Mouse (Mus musculus) mesoderm, embryonic 11.5 days (tissue): ENCODE results near the gene Ell2.
A peak's percentile ranks its signal among the peaks of the same experiment; 100 is the strongest.

Source experiments
- DNase-seq: peaks from one replicate; pipeline ENCODE4 v3.0.0-alpha.2; 2012; ENCODE audit warnings: low read depth, low spot score

Ell2 gene

GRCm38 (mm10) chr13:75766238-75766637, 59.7 kb downstream of the Ell2 start:
- no peak for DNase-seq

- no peak for DNase-seq
These were observed 60.4 kb downstream of the Ell2 start for GRCm38 (mm10) chr13:75766967-75767366.

- DNase-seq: no peak
These were observed 64.2 kb downstream of the Ell2 start for GRCm38 (mm10) chr13:75770744-75771143.

- DNase-seq: no peak
These were observed 64.8 kb downstream of the Ell2 start for GRCm38 (mm10) chr13:75771404-75771803.

- DNase-seq: no peak
These were observed 65.6 kb downstream of the Ell2 start for GRCm38 (mm10) chr13:75771984-75772730.

- DNase-seq: no peak
These were observed 69.4 kb downstream of the Ell2 start for GRCm38 (mm10) chr13:75775961-75776360.

- DNase-seq: no peak
These were observed 70.1 kb downstream of the Ell2 start for GRCm38 (mm10) chr13:75776692-75777091.

- no peak for DNase-seq
These were observed 71.6 kb downstream of the Ell2 start for GRCm38 (mm10) chr13:75778156-75778555.

GRCm38 (mm10) chr13:75779169-75779568, 72.6 kb downstream of the Ell2 start:
- DNase-seq: no peak

- no peak for DNase-seq
These were observed 73.5 kb downstream of the Ell2 start for GRCm38 (mm10) chr13:75780096-75780495.

GRCm38 (mm10) chr13:75785726-75786125, 79.2 kb downstream of the Ell2 start:
- DNase-seq: no peak

- DNase-seq: no peak
These were observed 79.7 kb downstream of the Ell2 start for GRCm38 (mm10) chr13:75786264-75786663.

GRCm38 (mm10) chr13:75787364-75787763, 80.8 kb downstream of the Ell2 start:
- no peak for DNase-seq

GRCm38 (mm10) chr13:75788178-75788577, 81.6 kb downstream of the Ell2 start:
- DNase-seq: no peak

GRCm38 (mm10) chr13:75789061-75789834, 82.7 kb downstream of the Ell2 start:
- no peak for DNase-seq

GRCm38 (mm10) chr13:75790550-75791205, 84.1 kb downstream of the Ell2 start:
- DNase-seq: no peak

GRCm38 (mm10) chr13:75793863-75794629, 87.5 kb downstream of the Ell2 start:
- no peak for DNase-seq

- DNase-seq: peak; percentile 92
These were observed 91.0 kb downstream of the Ell2 start for GRCm38 (mm10) chr13:75797369-75798141.

GRCm38 (mm10) chr13:75798413-75799302, 92.1 kb downstream of the Ell2 start:
- no peak for DNase-seq

- DNase-seq: no peak
These were observed 92.9 kb downstream of the Ell2 start for GRCm38 (mm10) chr13:75799421-75799820.
